Mouse (Mus musculus) heart, embryonic 12.5 days (tissue): Measurements from ENCODE around the gene Wdr93. TPM values are rescaled to one million over a fixed set of nuclear protein-coding genes. Genes with fewer than 3 reads are reported as not detected.

ENCODE experiments used
- ATAC-seq: fragments of 200-750 bp; cut with Nextera tagmentation; 2 replicates; pipeline ENCODE4 v1.8.0; 2017; ENCODE audit warnings: moderate TSS enrichment, moderate library complexity; ENCODE audit not compliant: insufficient number of reproducible peaks, low FRiP score
- H3K27ac ChIP-seq: fragments of 300-500 bp; sonication (generic); 2 replicates; pipeline ENCODE4 v1.5.1; 2016; ENCODE audit warnings: mild to moderate bottlenecking, moderate library complexity; ENCODE audit not compliant: poor library complexity, severe bottlenecking
- H3K27me3 ChIP-seq: fragments of 300-500 bp; sonication (generic); replicated peaks from 2 replicates; pipeline ENCODE4 v1.6.1; 2016; ENCODE audit warnings: mild to moderate bottlenecking, moderate library complexity
- H3K36me3 ChIP-seq: fragments of 300-500 bp; sonication (generic); 2 replicates; pipeline ENCODE4 v1.6.1; 2016; ENCODE audit warnings: mild to moderate bottlenecking, moderate library complexity
- H3K4me1 ChIP-seq: fragments of 300-500 bp; sonication (generic); replicated peaks from 2 replicates; pipeline ENCODE4 v1.6.1; 2016; ENCODE audit warnings: mild to moderate bottlenecking
- H3K4me2 ChIP-seq: fragments of 300-500 bp; sonication (generic); 2 replicates; pipeline ENCODE4 v1.6.1; 2016; ENCODE audit warnings: mild to moderate bottlenecking, moderate library complexity
- H3K4me3 ChIP-seq: fragments of 300-500 bp; sonication (generic); 2 replicates; pipeline ENCODE4 v1.5.1; 2016; ENCODE audit warnings: mild to moderate bottlenecking
- H3K9ac ChIP-seq: fragments of 300-500 bp; sonication (generic); 2 replicates; pipeline ENCODE4 v1.6.1; 2016; ENCODE audit warnings: mild to moderate bottlenecking, moderate library complexity
- H3K9me3 ChIP-seq: fragments of 300-500 bp; sonication (generic); replicated peaks from 2 replicates; pipeline ENCODE4 v1.6.1; 2016; ENCODE audit warnings: mild to moderate bottlenecking, moderate library complexity
- WGBS: fragments of 180-500 bp; shearing (Covaris S2); methylation state at CpG from one replicate; pipeline ENCODE4 v1.1.7; 2016; 5-methylcytosine and 5-hydroxymethylcytosine counted together
- polyA plus RNA-seq: library from polyadenylated mRNA; unstranded; fragments of >200 nt; fragmentation: Nextera tagmentation; extraction: Ambion mirVana; gene quantifications from 2 replicates; pipeline ENCODE4 v1.2.1, GENCODE M21; 2016

Gene Wdr93
- polyA plus RNA-seq, 1 experiment from 2014 or later, result 4.4 TPM

DNA sequence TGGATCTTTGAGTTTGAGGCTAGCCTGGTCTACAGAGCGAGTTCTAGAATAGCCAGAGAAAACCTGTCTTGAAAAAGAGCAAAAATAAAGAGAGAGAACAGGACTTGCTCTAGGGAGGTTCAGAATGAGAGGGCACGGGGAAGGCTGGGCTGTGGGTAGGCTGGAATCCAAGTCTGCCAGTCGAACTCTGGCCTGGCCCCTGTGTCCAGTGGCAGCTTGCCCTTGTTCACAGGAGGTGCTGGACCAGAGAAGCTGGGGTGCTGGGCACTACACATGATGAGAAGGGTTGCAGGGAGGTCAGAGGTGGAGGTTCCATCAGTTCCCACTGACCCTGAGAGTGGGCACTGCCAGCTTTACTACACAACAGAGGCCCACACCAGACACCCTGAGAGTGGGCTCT lies 85.4 kb downstream of the Wdr93 start:
- Histone ChIP-seq H3K27ac (no peak overlapping the region), H3K4me2 (no peak overlapping the region), H3K4me1 (0 out of 2 replicates have a peak, but pooled peaks cover 4% of the 10 kb centered on the region), H3K4me3 (no peak overlapping the region), H3K9me3 (peaks cover 5% of the 10 kb centered on the region; the same call in 1 of the 2 replicates), H3K36me3 (peaks cover 20% of the 10 kb centered on the region), H3K27me3 (no peaks in the 10 kb centered on the region), H3K9ac (no peak overlapping the region)
- no peak for ATAC-seq
- WGBS, result 83% methylated on average over 3 of the region's 3 CpGs

DNA sequence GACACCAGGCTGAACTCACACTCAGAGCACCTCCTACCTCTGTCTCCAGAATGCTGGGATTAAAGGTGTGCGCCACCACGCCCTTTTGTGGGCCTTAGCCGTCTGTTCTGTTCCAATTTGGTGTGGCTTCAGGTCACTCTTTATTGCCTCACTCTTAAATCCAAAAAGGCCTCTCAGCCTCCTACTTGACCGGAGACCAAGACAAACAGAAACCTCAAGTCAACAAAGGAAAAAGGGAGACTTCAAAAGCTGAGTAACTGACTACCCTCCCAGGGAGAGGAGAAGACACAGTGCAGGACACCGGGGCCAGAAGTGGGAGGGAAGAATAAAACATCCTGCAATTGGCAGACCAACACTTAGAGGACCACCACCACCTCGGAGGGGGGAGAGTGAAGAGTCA lies 88.2 kb downstream of the Wdr93 start:
- 60% methylated on average over 6 of the region's 6 CpGs for WGBS
- no peak overlapping the region for H3K4me3 ChIP-seq
- H3K36me3 ChIP-seq, result peaks cover 5% of the 10 kb centered on the region
- H3K9me3 ChIP-seq, result no peaks in the 10 kb centered on the region
- H3K27ac ChIP-seq, result peak overlapping the region; percentile 31
- 0 out of 2 replicates have a peak, but pooled peaks cover 4% of the 10 kb centered on the region for H3K4me1 ChIP-seq
- no peak overlapping the region for H3K9ac ChIP-seq
- H3K4me2 ChIP-seq, result no peak overlapping the region
- no peaks in the 10 kb centered on the region for H3K27me3 ChIP-seq
- ATAC-seq, result peak; percentile 61

DNA sequence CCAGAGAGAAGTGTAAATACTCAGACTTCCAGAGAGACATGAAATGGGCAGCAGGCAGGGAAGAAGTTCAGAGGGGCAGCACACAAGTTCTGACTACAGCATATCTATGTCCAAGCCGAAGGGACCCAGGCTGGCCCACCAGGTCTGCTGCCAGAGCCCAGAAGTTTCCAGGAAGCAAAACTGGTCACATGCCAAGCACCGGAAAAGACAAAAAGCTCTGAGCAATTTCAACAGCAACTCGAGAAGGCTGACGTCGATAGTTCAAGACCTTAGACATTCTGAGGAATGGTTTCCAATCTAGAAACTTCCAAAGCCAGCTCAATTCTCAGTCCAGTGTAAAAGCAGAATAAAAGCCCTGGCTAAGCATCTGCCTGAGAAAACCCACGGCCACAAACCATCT lies 88.6 kb downstream of the Wdr93 start:
- H3K27me3 ChIP-seq, result no peaks in the 10 kb centered on the region
- H3K9ac ChIP-seq, result no peak overlapping the region
- H3K36me3 ChIP-seq, result peaks cover under 1% of the 10 kb centered on the region
- ATAC-seq, result peak; percentile 36; the same call in 1 of the 2 replicates
- H3K9me3 ChIP-seq, result no peaks in the 10 kb centered on the region
- 0 out of 2 replicates have a peak, but pooled peaks cover 4% of the 10 kb centered on the region for H3K4me1 ChIP-seq
- WGBS, result 55% methylated on average over 6 of the region's 6 CpGs
- H3K4me3 ChIP-seq, result no peak overlapping the region
- H3K4me2 ChIP-seq, result no peak overlapping the region
- peak overlapping the region; percentile 31 for H3K27ac ChIP-seq

DNA sequence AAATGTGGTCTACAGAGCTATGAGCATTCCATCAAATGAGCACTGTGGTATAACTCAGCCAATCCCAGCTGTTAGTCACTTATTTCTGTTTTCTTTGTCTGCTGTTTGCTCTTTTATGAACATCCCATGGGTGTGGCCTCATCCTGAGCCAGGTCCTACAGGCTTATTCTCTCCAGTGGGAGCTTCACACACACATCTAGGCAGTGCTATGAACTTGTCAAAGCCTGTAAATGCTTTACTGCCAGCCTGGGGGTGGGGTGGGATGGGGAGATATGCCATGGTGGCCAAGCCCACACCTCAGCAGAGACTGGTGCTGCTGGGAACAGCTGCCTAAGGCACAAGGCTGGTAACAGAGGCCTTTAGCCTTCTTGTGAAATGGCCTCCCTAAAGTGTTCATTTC lies 90.0 kb downstream of the Wdr93 start:
- no peak for ATAC-seq
- H3K27me3 ChIP-seq, result no peaks in the 10 kb centered on the region
- H3K9ac ChIP-seq, result no peak overlapping the region
- 0 out of 2 replicates have a peak, but pooled peaks cover 4% of the 10 kb centered on the region for H3K4me1 ChIP-seq
- H3K4me2 ChIP-seq, result no peak overlapping the region
- no peaks in the 10 kb centered on the region for H3K9me3 ChIP-seq
- no peaks in the 10 kb centered on the region for H3K36me3 ChIP-seq
- no peak overlapping the region for H3K4me3 ChIP-seq
- no peak overlapping the region for H3K27ac ChIP-seq

DNA sequence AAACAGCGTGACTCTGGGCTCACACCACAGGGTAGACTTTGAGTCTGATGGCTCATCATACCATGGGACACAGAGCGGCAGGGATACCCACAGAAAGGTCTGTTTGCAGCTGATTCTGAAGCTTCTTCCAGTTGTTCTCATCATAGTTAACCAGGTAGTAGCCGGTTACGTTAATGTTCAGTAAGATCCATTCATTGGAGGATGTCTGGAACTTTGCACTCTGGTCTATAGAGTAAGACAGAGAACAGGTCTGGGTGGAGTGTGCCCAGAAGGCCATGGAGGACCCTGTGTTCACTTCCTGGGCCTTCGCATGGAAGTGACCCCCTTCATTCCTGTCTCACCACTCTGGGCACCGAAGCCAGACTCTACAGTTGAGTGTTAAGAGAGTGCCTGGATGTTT lies 92.2 kb downstream of the Wdr93 start:
- H3K9me3 ChIP-seq, result no peaks in the 10 kb centered on the region
- H3K9ac ChIP-seq, result no peak overlapping the region
- no peaks in the 10 kb centered on the region for H3K27me3 ChIP-seq
- no peaks in the 10 kb centered on the region for H3K36me3 ChIP-seq
- 90% methylated on average over 6 of the region's 6 CpGs for WGBS
- H3K4me2 ChIP-seq, result no peak overlapping the region
- H3K4me3 ChIP-seq, result no peak overlapping the region
- H3K27ac ChIP-seq, result no peak overlapping the region
- H3K4me1 ChIP-seq, result 0 out of 2 replicates have a peak, but pooled peaks cover 4% of the 10 kb centered on the region
- no peak for ATAC-seq

Other genes starting within 250 kb of the Wdr93 start
- gene Rhcg, start 125.5 kb upstream of the Wdr93 start, polyA plus RNA-seq, result 0.14 TPM in 1 of 2 replicates, not detected in the other
- 7.7 and 8.5 TPM in 2 replicates for gene Ticrr, start 83.0 kb upstream of the Wdr93 start, polyA plus RNA-seq
- 4.0 and 4.1 TPM in 2 replicates for gene Kif7, start 27.4 kb upstream of the Wdr93 start, polyA plus RNA-seq
- gene Plin1, start 10.3 kb upstream of the Wdr93 start, polyA plus RNA-seq, result not detected in 2 replicates
- gene Pex11a, start within 50 bp of the Wdr93 start, polyA plus RNA-seq, result 7.5 and 7.7 TPM in 2 replicates
- gene Mesp1, start 50.6 kb downstream of the Wdr93 start, polyA plus RNA-seq, result not detected in 2 replicates
- gene Mesp2, start 67.6 kb downstream of the Wdr93 start, polyA plus RNA-seq, result 0.17 and 0.37 TPM in 2 replicates
- gene Anpep, start 117.9 kb downstream of the Wdr93 start, polyA plus RNA-seq, result 6.7 and 9.7 TPM in 2 replicates
- 33.4 and 36.6 TPM in 2 replicates for gene Ap3s2, start 177.5 kb downstream of the Wdr93 start, polyA plus RNA-seq
- 26.4 and 29.5 TPM in 2 replicates for gene Arpin, start 192.2 kb downstream of the Wdr93 start, polyA plus RNA-seq